ENCODE assay signal across 16 mouse cellular contexts in genomic region chr12:73725825-73726604, GRCm38 (mm10).
DNase-seq lines count a peak whose midpoint lies in the region; ATAC-seq and TF ChIP-seq lines count a peak whose summit lies in the region.
"Had no signal": no experiment of that assay in that cellular context is flagged by ENCODE, and none has a peak within 500 bp of the region (broad histone marks: within the 10 kb centered on the region; RNA-seq: fewer than 3 reads in every experiment).

No protein-coding gene starts in this region.

- no peak overlapping the region for H3K4me3 ChIP-seq in lung, adult 2 months (replicated peaks; ENCODE audit: extremely low read depth, low read depth, low read length)
- no peak overlapping the region for H3K4me3 ChIP-seq in stomach, postnatal 0 days (ENCODE audit: low read depth, low read length)
- H3K4me3 ChIP-seq in forebrain, embryonic 12.5 days (replicated peaks) = no peak overlapping the region
- H3K4me3 ChIP-seq in kidney, adult 2 months (ENCODE audit: insufficient read depth, low read depth, low read length) = no peak overlapping the region
- H3K4me3 ChIP-seq: heart, adult 2 months; intestine, embryonic 15.5 days; limb, embryonic 13.5 days had no signal

- TF ChIP-seq CTCF in lung, adult 2 months (IDR thresholded peaks at IDR 0.05; ENCODE audit: insufficient read depth, low read length) = no peak
- TF ChIP-seq CTCF in stomach, postnatal 0 days (IDR thresholded peaks at IDR 0.05; ENCODE audit: low read depth) = no peak
- TF ChIP-seq CTCF in kidney, adult 2 months (conservative IDR thresholded peaks at IDR 0.05; ENCODE audit: insufficient read depth, insufficient read length, low read depth, low read length) = no peak

- TF ChIP-seq POLR2A in lung, adult 2 months (IDR thresholded peaks at IDR 0.05; ENCODE audit: borderline replicate concordance, extremely low read depth, low read depth, low read length) = no peak
- TF ChIP-seq POLR2A in kidney, adult 2 months (IDR thresholded peaks at IDR 0.05; ENCODE audit: low read depth, low read length) = no peak

- H3K36me3 ChIP-seq in stomach, postnatal 0 days (ENCODE audit: control insufficient read depth, insufficient read depth, low read length) = no peaks in the 10 kb centered on the region
- no peaks in the 10 kb centered on the region for H3K36me3 ChIP-seq in forebrain, embryonic 12.5 days (replicated peaks)
- H3K36me3 ChIP-seq in kidney, adult 2 months (ENCODE audit: control insufficient read depth, insufficient read depth, low read length) = no peaks in the 10 kb centered on the region
- H3K36me3 ChIP-seq: intestine, embryonic 15.5 days; limb, embryonic 13.5 days had no signal

- H3K4me2 ChIP-seq in stomach, postnatal 0 days (replicated peaks; ENCODE audit: low read depth) = no peak overlapping the region
- H3K4me2 ChIP-seq in forebrain, embryonic 12.5 days = no peak overlapping the region
- H3K4me2 ChIP-seq: intestine, embryonic 15.5 days; limb, embryonic 13.5 days had no signal

- peak; percentile 29; the same call in 1 of the 2 replicates for ATAC-seq in stomach, postnatal 0 days (ENCODE audit: low FRiP score, low TSS enrichment)
- no peak for ATAC-seq in forebrain, embryonic 12.5 days (ENCODE audit: low FRiP score)
- ATAC-seq: forebrain, embryonic 14.5 days; intestine, embryonic 15.5 days; midbrain, embryonic 16.5 days had no signal

- no peaks in the 10 kb centered on the region for H3K27me3 ChIP-seq in stomach, postnatal 0 days (ENCODE audit: control insufficient read depth, insufficient read depth, low read length)
- H3K27me3 ChIP-seq in forebrain, embryonic 12.5 days = peaks cover 20% of the 10 kb centered on the region
- H3K27me3 ChIP-seq in kidney, adult 2 months (replicated peaks; ENCODE audit: control insufficient read depth, insufficient read depth, low read length) = no peaks in the 10 kb centered on the region
- H3K27me3 ChIP-seq: intestine, embryonic 15.5 days; limb, embryonic 13.5 days had no signal

- H3K27ac ChIP-seq in stomach, postnatal 0 days (replicated peaks) = no peak overlapping the region
- no peak overlapping the region for H3K27ac ChIP-seq in forebrain, embryonic 12.5 days
- no peak overlapping the region for H3K27ac ChIP-seq in kidney, adult 2 months (ENCODE audit: insufficient read depth, low read depth, low read length)
- H3K27ac ChIP-seq: heart, adult 2 months; intestine, embryonic 15.5 days; limb, embryonic 13.5 days; liver, embryonic 14.5 days had no signal

- TF ChIP-seq EP300 in stomach, postnatal 0 days (optimal IDR thresholded peaks at IDR 0.05) = no peak

- no peaks in the 10 kb centered on the region for H3K4me1 ChIP-seq in lung, adult 2 months (ENCODE audit: control insufficient read depth, insufficient read depth, low read length)
- H3K4me1 ChIP-seq in stomach, postnatal 0 days (replicated peaks; ENCODE audit: control insufficient read depth, insufficient read depth) = no peaks in the 10 kb centered on the region
- peaks cover 6% of the 10 kb centered on the region for H3K4me1 ChIP-seq in forebrain, embryonic 12.5 days
- H3K4me1 ChIP-seq in kidney, adult 2 months (ENCODE audit: control insufficient read depth, insufficient read depth, low read length) = no peaks in the 10 kb centered on the region; the same call in 1 of the 2 replicates
- H3K4me1 ChIP-seq: intestine, embryonic 15.5 days; limb, embryonic 13.5 days had no signal

- 72% methylated on average over 9 of the region's 9 CpGs for WGBS in lung, adult 2 months
- 73% methylated on average over 9 of the region's 9 CpGs for WGBS in stomach, postnatal 0 days
- WGBS in forebrain, embryonic 12.5 days = 91% methylated on average over 9 of the region's 9 CpGs
- 74% methylated on average over 9 of the region's 9 CpGs for WGBS in kidney, adult 2 months

- H3K9ac ChIP-seq in stomach, postnatal 0 days (ENCODE audit: low read length) = no peak overlapping the region
- no peak overlapping the region for H3K9ac ChIP-seq in forebrain, embryonic 12.5 days
- H3K9ac ChIP-seq: intestine, embryonic 15.5 days; limb, embryonic 13.5 days; liver, embryonic 14.5 days had no signal

- peak; percentile 66 for DNase-seq in adrenal gland, adult 2 months
- no peak for DNase-seq in adrenal gland, postnatal 14 days
- DNase-seq in lung, postnatal 10 days = peak; percentile 17
- DNase-seq in lung, adult 2 months = no peak
- peak; percentile 10 for DNase-seq in adrenal gland, postnatal 10 days
- DNase-seq in stomach, postnatal 0 days (ENCODE audit: low spot score) = no peak
- no peak for DNase-seq in kidney, adult 2 months
- DNase-seq: cerebellum, postnatal 10 days; heart, adult 2 months; lung, postnatal 14 days had no signal

- no peaks in the 10 kb centered on the region for H3K9me3 ChIP-seq in stomach, postnatal 0 days (ENCODE audit: control insufficient read depth, low read length)
- no peaks in the 10 kb centered on the region for H3K9me3 ChIP-seq in forebrain, embryonic 12.5 days
- H3K9me3 ChIP-seq: intestine, embryonic 15.5 days had no signal

Comparison
In these comparisons a context has a peak if more than half of its experiments do, and no peak if none do; other contexts are left out.
1. DNase-seq: peak in adrenal gland, adult 2 months (single experiment), lung, postnatal 10 days (single experiment) and adrenal gland, postnatal 10 days (single experiment); none in adrenal gland, postnatal 14 days (single experiment), lung, adult 2 months (single experiment), stomach, postnatal 0 days (single experiment) and kidney, adult 2 months (single experiment).